Mouse (Mus musculus) liver, adult 2 months (tissue): ENCODE measurements at regions not wholly inside any gene's neighbourhood (a gene's known extent, or its start where the extent isn't known, plus 50 kb on each side); places are given as distances from the start of the nearest gene placed in this dataset.
"Not testable (repeated sequence)": the region's sequence is repeated elsewhere in the genome, so short reads cannot be mapped to it uniquely, and the experiment has no call there.

Source experiments
- CTCF ChIP-seq: fragments of 200-500 bp; IDR thresholded peaks from 2 replicates; pipeline ENCODE4 v1.5.1; 2011; ENCODE audit warnings: low read depth, low read length, control low read depth
- POLR2A ChIP-seq: fragments of 200-500 bp; IDR thresholded peaks from 2 replicates; pipeline ENCODE4 v1.6.1; 2011; ENCODE audit warnings: low read length, control low read depth; ENCODE audit not compliant: insufficient read depth; ENCODE audit errors: extremely low read depth

DNA sequence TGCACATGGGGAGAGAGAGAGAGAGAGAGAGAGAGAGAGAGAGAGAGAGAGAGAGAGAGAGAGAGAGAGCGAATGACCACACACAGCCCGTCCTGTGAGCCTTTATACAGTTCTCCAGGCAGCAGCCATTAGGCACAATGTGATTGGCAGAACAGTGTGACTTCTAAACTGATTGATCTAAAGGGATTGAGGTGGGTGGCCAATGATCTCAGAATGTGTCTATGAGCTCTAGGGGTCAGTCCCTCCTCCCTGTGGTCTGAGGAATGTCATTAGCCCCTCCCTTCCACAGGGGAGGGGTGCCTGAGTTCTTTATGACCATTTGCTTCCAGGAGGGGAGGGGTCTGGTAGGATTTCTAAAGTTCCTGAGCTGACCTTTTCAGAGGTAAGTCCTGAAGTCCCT, 62.1 kb downstream of the Duxbl3 start:
- not testable (repeated sequence) for TF ChIP-seq CTCF, POLR2A
